Mouse (Mus musculus) olfactory bulb, adult 2 months (tissue): ENCODE data around the gene Cbx4.

ENCODE experiments used
- CTCF ChIP-seq: fragments of 200-500 bp; IDR thresholded peaks from 2 replicates; pipeline ENCODE4 v1.5.1; 2012; ENCODE audit warnings: low read depth, mild to moderate bottlenecking, low read length, moderate library complexity; ENCODE audit not compliant: insufficient read depth
- POLR2A ChIP-seq: fragments of 200-500 bp; IDR thresholded peaks from 2 replicates; pipeline ENCODE4 v1.6.1; 2012; ENCODE audit warnings: mild to moderate bottlenecking, low read depth, low read length, moderate library complexity; ENCODE audit not compliant: insufficient read depth

- TF ChIP-seq POLR2A (no peak), CTCF (no peak)
Observed at GRCm38 (mm10) chr11:119055571-119056131, 30.4 kb downstream of the Cbx4 start.
